Mouse (Mus musculus): ENCODE measurements at regions not wholly inside any gene's neighbourhood (a gene's known extent, or its start where the extent isn't known, plus 50 kb on each side); places are given as distances from the start of the nearest gene placed in this dataset.

DNA sequence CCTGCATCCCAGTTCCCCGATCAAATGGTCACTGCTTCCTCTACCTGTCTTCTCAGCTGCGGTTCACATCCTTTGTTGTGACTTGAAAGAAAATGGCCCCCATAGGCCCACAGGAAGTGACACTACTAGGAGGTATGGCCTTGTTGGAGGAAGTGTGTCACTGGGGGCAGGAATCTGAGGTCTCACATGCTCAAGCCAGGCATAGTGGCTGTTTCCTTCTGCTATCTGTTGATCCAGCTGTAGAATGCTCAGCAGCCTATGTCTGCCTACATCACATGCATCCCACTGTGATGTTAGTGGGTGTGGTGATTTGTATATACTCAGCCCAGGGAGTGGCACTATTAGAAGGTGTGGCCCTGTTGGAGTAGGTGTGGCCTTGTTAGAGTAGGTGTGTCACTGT, 76.1 kb downstream of the Zfp706 start:
- Histone ChIP-seq H3K27me3 (ENCODE audit: poor library complexity, severe bottlenecking) (no peaks in the 10 kb centered on the region), H3K9me3 (no peaks in the 10 kb centered on the region), H3K36me3 (replicated peaks) (no peaks in the 10 kb centered on the region), H3K4me3 (no peak overlapping the region), H3K27ac (no peak overlapping the region), H3K4me1 (no peaks in the 10 kb centered on the region; the same call in 1 of the 2 replicates)
- DNase-seq (ENCODE audit: extremely low spot score, low spot score): no peak
- 86% methylated on average over 2 of the region's 2 CpGs for WGBS

DNA sequence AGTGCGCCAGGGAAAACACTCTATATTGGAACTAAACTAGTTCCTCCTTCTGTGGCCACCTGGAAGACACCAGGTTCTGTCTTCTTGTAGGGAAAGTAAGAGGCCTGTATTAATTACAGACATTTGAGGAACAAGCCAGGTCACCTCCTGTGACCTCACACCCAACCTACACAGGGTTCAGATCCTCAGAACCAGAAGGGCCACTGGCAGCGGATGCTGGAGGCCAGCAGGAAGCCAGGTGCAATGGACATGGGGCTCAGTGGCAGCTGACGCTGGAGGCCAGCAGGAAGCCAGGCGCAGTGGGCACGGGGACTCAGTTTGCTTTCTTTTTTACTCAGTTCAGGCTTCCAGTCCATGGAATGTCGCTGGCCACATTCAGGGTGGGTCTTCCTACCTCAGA, 77.1 kb downstream of the Zfp706 start:
- DNase-seq (ENCODE audit: extremely low spot score, low spot score): no peak
- Histone ChIP-seq H3K4me3 (no peak overlapping the region), H3K9me3 (no peaks in the 10 kb centered on the region), H3K27me3 (ENCODE audit: poor library complexity, severe bottlenecking) (no peaks in the 10 kb centered on the region), H3K36me3 (replicated peaks) (no peaks in the 10 kb centered on the region), H3K27ac (no peak overlapping the region), H3K4me1 (no peaks in the 10 kb centered on the region; the same call in 1 of the 2 replicates)
- WGBS: 82% methylated on average over 6 of the region's 6 CpGs

DNA sequence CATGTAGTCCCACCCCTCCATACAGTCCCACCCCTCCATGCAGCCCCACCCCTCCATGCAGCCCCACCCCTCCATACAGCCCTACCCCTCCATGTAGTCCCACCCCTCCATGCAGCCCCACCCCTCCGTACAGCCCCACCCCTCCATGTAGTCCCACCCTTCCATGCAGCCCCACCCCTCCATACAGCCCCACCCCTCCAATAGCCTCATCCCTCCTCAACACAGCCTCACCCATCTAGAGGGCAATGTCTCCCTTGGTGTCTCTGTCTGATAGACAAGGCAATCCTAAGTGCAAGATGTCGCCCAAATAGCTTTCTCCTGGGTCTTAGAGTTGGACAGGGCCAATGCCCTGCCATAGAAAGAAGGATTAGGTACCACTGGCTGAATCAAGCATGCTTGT, 77.8 kb downstream of the Zfp706 start:
- 71% methylated on average over 2 of the region's 2 CpGs for WGBS
- H3K27me3 ChIP-seq (ENCODE audit: poor library complexity, severe bottlenecking): no peaks in the 10 kb centered on the region
- DNase-seq (ENCODE audit: extremely low spot score, low spot score): no peak

DNA sequence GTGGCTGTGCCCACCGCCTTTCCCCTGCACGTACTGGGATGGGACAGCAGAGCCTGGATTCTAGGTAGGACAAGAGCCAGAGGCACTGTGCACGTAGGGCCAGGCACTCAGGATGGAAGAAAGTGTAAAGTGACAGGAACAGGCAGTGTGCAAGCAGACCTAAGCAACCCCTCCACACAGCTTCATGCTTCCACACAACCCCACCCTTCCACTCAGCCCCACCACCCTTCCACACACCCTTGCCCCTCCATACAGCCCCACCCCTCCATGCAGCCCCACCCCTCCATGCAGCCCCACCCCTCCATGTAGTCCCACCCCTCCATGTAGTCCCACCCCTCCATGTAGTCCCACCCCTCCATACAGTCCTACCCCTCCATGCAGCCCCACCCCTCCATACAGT, 78.5 kb downstream of the Zfp706 start:
- no peak for DNase-seq (ENCODE audit: extremely low spot score, low spot score)
- WGBS: 86% methylated on average over 3 of the region's 3 CpGs
- Histone ChIP-seq H3K4me1 (no peaks in the 10 kb centered on the region; the same call in 1 of the 2 replicates), H3K27me3 (ENCODE audit: poor library complexity, severe bottlenecking) (no peaks in the 10 kb centered on the region), H3K27ac (no peak overlapping the region), H3K36me3 (replicated peaks) (no peaks in the 10 kb centered on the region), H3K4me3 (no peak overlapping the region), H3K9me3 (no peaks in the 10 kb centered on the region)

More for the DNA sequence above, 77.8 kb downstream of the Zfp706 start:
- Histone ChIP-seq H3K36me3 (replicated peaks) (no peaks in the 10 kb centered on the region), H3K27ac (no peak overlapping the region), H3K9me3 (no peaks in the 10 kb centered on the region), H3K4me3 (no peak overlapping the region), H3K4me1 (no peaks in the 10 kb centered on the region; the same call in 1 of the 2 replicates)

DNA sequence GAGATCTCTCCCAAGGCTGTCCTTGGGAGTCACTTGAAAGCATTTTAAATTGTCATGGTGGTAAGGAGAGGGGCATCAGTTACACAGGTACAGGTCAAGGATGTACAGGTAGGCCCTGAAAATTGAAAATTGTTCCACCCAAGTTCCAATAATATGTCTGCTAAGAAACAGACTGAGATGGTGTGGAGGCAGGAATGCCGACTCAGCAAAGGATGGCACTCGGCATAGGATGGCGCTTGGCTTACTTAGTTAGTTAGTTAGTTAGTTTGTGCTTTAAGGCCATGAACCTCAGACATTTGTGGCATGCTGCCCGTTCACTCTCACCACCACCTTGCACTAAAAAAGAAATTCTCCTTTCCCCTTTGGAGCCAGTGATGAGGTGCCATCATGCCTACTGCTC, 78.9 kb downstream of the Zfp706 start:
- Histone ChIP-seq H3K4me3 (no peak overlapping the region), H3K27ac (no peak overlapping the region), H3K27me3 (ENCODE audit: poor library complexity, severe bottlenecking) (no peaks in the 10 kb centered on the region), H3K9me3 (no peaks in the 10 kb centered on the region), H3K4me1 (no peaks in the 10 kb centered on the region; the same call in 1 of the 2 replicates), H3K36me3 (replicated peaks) (no peaks in the 10 kb centered on the region)
- DNase-seq (ENCODE audit: extremely low spot score, low spot score): no peak
- WGBS: 91% methylated on average over 4 of the region's 4 CpGs

DNA sequence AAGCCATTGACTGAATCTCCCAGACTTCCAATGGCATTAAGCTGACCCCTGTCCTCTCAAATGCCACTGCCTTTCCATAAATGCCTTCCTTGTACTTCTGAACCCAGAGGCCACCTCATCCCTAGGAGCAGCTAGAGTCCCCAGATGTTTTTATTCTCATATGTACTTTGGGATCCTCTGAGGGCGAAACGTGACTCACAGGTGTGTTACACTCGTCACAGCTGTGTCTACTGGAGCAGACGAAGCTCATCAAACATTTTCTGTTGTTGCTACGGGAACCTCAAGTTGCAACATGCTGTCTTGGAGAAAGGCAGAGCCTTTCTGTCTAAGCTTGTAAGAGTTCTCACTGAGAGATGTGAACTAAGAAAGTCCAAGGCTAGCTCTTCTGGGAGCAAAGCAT, 80.1 kb downstream of the Zfp706 start:
- Histone ChIP-seq H3K36me3 (replicated peaks) (no peaks in the 10 kb centered on the region), H3K4me3 (no peak overlapping the region), H3K4me1 (no peaks in the 10 kb centered on the region; the same call in 1 of the 2 replicates), H3K27me3 (ENCODE audit: poor library complexity, severe bottlenecking) (no peaks in the 10 kb centered on the region), H3K9me3 (no peaks in the 10 kb centered on the region), H3K27ac (no peak overlapping the region)
- no peak for DNase-seq (ENCODE audit: extremely low spot score, low spot score)
- WGBS: 86% methylated on average over 5 of the region's 5 CpGs

DNA sequence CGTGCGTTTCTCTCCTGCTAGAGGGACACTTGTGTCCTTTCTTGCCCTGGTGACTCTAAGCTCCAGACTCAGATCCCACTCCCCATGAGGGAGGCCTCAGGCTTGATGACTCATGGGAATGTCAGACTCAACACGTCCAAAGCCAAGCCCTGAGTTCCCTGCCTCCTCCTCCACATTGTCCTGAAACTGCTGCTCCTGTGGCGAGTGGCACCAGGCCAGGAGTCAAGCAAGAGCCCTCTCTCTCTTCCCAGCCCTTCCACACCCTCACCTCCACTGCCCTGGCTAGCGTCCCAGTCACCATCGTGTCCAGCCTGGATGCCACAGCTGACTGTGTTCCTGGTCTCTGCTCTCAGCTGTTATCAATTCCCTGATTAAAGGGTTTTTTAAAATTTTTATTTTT, 83.4 kb downstream of the Zfp706 start:
- Histone ChIP-seq H3K4me3 (no peak overlapping the region), H3K9me3 (no peaks in the 10 kb centered on the region), H3K27me3 (ENCODE audit: poor library complexity, severe bottlenecking) (no peaks in the 10 kb centered on the region), H3K4me1 (peaks cover 4% of the 10 kb centered on the region; the same call in 1 of the 2 replicates), H3K36me3 (replicated peaks) (no peaks in the 10 kb centered on the region), H3K27ac (no peak overlapping the region)
- DNase-seq (ENCODE audit: extremely low spot score, low spot score): no peak
- 88% methylated on average over 6 of the region's 6 CpGs for WGBS

DNA sequence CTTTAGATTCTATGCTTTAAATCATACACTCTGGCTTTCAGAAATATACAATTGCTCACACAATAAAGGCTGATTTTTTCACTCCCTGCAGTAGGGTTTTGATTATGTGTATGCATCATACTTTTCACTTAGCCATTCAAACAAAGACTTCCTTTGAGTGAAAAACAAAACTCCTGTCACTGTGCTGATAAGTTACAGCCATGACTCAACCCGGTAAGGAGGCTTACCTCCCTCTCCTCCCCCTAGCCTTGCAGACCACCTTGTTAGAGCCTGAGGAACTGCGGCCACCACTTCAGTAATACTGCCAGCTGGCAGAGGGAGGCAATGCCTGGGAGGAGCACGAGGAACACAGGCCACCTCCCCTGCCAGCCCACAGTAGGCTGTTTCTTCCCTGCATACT, 86.2 kb downstream of the Zfp706 start:
- no peak overlapping the region for H3K27ac ChIP-seq
- DNase-seq (ENCODE audit: extremely low spot score, low spot score): no peak
- H3K36me3 ChIP-seq (replicated peaks): no peaks in the 10 kb centered on the region
- no peak overlapping the region for H3K4me3 ChIP-seq
- peaks cover 4% of the 10 kb centered on the region; the same call in 1 of the 2 replicates for H3K4me1 ChIP-seq
- no peaks in the 10 kb centered on the region for H3K9me3 ChIP-seq
- 54% methylated on average over 3 of the region's 3 CpGs for WGBS
- H3K27me3 ChIP-seq (ENCODE audit: poor library complexity, severe bottlenecking): no peaks in the 10 kb centered on the region

DNA sequence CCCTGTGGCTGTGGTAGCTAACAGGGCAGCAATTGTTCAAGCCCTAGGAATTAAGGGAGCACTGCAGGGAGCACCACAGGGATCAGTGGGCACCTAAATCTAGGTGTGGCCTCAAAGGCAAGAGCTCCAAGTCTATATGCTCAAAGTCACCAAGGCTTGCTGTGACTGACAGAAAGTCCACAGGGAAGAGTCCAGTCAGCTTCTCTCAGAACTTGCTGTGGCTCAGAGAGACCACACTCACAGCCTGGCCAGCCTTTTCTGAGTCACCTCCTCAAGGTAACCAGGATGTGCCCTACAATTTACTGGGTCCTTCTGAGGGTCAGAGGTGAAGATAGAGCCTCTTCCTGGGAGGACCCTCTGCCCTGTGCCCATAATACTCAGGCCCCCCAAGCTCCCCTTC, 86.7 kb downstream of the Zfp706 start:
- H3K9me3 ChIP-seq: no peaks in the 10 kb centered on the region
- H3K27me3 ChIP-seq (ENCODE audit: poor library complexity, severe bottlenecking): no peaks in the 10 kb centered on the region

DNA sequence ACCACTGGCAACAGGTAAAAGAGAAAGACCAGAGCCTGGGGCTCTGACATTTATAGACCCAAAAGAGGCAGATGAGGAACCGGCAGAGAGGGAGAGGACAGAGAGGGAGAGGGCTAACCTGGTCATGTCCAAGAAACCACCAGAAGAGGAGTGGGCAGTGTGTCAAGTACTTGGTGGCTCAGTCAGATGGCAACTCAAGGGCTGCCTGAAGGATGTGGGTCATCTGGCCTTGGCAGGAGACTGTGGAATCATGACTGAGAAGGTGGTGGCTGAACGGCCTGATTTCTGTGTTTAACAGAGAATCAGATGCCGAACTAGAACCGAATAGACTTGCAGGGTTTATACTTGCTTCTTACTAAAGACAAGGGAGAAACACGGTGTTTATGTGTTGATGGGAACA, 87.9 kb downstream of the Zfp706 start:
- H3K4me3 ChIP-seq: no peak overlapping the region
- no peak overlapping the region for H3K27ac ChIP-seq
- no peak for DNase-seq (ENCODE audit: extremely low spot score, low spot score)
- no peaks in the 10 kb centered on the region for H3K36me3 ChIP-seq (replicated peaks)
- no peaks in the 10 kb centered on the region for H3K9me3 ChIP-seq
- H3K27me3 ChIP-seq (ENCODE audit: poor library complexity, severe bottlenecking): no peaks in the 10 kb centered on the region
- peaks cover 4% of the 10 kb centered on the region; the same call in 1 of the 2 replicates for H3K4me1 ChIP-seq
- WGBS: 89% methylated on average over 5 of the region's 5 CpGs

More for the DNA sequence above, 86.7 kb downstream of the Zfp706 start:
- no peak for DNase-seq (ENCODE audit: extremely low spot score, low spot score)
- peaks cover 4% of the 10 kb centered on the region; the same call in 1 of the 2 replicates for H3K4me1 ChIP-seq
- no peak overlapping the region for H3K4me3 ChIP-seq
- no peaks in the 10 kb centered on the region for H3K36me3 ChIP-seq (replicated peaks)
- no peak overlapping the region for H3K27ac ChIP-seq

DNA sequence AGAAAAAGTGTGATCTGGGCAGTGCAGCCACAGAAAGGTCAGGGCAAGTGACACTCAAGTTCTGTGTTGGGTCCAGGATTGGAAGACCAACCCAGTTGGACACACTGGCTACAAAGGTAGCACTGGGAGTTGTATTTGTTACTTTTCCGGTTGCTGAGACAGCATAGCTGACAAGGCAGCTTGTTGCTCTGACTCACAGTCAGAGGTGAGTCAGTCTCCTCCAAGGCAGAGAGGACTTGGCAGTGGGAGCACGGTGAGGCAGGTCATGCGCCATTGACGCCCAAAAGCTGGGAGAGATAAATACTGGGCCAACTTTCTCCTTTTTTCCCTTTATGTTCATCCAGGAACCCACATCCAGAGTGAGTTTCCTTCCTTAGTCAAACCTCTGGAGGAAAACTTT, 88.4 kb downstream of the Zfp706 start:
- H3K4me1 ChIP-seq: peaks cover 4% of the 10 kb centered on the region; the same call in 1 of the 2 replicates
- H3K4me3 ChIP-seq: no peak overlapping the region
- H3K27me3 ChIP-seq (ENCODE audit: poor library complexity, severe bottlenecking): no peaks in the 10 kb centered on the region
- 94% methylated on average over 4 of the region's 4 CpGs for WGBS
- H3K9me3 ChIP-seq: no peaks in the 10 kb centered on the region
- H3K36me3 ChIP-seq (replicated peaks): no peaks in the 10 kb centered on the region
- DNase-seq (ENCODE audit: extremely low spot score, low spot score): no peak
- H3K27ac ChIP-seq: no peak overlapping the region

DNA sequence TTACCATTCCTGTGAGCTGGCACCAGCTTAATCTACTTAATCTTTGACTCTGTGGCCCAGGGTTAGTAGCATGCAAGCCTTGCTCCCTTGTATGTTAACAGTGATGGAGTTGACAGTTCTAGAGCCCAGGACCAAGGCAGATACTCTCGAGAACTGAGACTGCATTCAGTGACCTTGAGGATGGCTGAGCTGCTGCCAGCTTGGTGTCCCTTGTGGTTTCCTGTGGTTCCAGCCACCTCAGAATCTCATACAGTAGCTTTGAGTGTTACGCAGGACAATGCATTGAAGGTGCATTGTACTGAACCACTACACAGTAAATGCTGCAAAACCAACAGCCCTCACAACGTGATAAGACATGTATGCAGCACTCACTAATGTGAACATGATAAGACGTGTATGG, 90.6 kb downstream of the Zfp706 start:
- Histone ChIP-seq H3K4me1 (peaks cover 4% of the 10 kb centered on the region; the same call in 1 of the 2 replicates), H3K4me3 (no peak overlapping the region), H3K27me3 (ENCODE audit: poor library complexity, severe bottlenecking) (no peaks in the 10 kb centered on the region), H3K9me3 (0 out of 2 replicates have a peak, but pooled peaks cover 3% of the 10 kb centered on the region), H3K27ac (no peak overlapping the region), H3K36me3 (replicated peaks) (no peaks in the 10 kb centered on the region)
- no peak for DNase-seq (ENCODE audit: extremely low spot score, low spot score)
- 85% methylated on average over 4 of the region's 4 CpGs for WGBS

DNA sequence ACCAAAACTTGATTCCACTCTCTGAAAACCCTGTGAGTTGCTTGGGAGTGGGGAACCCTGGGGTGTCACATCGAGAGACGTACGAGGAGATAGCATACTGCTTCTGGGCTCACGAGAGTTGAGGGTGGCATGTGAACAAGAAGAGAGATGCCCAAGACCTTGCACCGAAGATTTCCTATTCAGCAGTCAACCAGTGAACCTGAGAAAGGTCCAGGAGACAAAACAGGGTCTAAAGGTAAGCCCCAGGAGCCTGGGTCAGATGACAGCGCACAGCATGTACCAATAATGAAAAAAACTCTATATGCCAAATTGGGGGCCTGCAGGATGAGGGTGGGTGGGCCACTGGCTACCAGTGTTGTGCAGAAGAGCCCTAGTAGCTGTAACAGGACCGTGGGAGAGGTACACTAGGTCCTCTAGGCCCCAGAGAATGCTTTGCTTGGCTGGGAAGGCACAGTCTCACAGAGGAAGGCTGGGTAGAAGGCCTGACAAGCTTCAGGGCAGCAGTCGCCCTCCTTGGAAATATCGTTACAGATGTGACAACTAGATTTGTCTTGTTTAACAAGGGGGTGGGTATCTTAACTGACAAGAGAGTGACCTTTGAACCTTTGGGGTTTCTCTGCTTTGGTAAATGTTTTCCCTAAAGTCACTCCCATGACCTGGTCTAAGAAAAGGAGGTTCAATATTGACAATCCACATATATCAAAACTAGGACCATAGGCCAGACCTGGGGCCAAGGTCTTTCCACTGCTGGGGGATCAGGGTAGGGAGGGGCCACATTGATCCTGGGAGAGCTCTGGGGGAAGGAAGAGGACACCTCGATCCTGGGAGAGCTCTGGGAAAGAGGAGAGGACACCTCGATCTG, 93.1 kb downstream of the Zfp706 start:
- H3K4me3 ChIP-seq: no peak overlapping the region
- DNase-seq (ENCODE audit: extremely low spot score, low spot score): no peak
- WGBS: 89% methylated on average over 11 of the region's 11 CpGs
- H3K27me3 ChIP-seq (ENCODE audit: poor library complexity, severe bottlenecking): no peaks in the 10 kb centered on the region
- no peak overlapping the region for H3K27ac ChIP-seq
- H3K4me1 ChIP-seq: peaks cover 8% of the 10 kb centered on the region; the same call in 1 of the 2 replicates
- H3K9me3 ChIP-seq: 0 out of 2 replicates have a peak, but pooled peaks cover 3% of the 10 kb centered on the region
- no peaks in the 10 kb centered on the region for H3K36me3 ChIP-seq (replicated peaks)

Data from forebrain, embryonic 10.5 days (tissue).